Mouse (Mus musculus): ENCODE measurements around the gene Scn1b.

The Scn1b gene

DNA sequence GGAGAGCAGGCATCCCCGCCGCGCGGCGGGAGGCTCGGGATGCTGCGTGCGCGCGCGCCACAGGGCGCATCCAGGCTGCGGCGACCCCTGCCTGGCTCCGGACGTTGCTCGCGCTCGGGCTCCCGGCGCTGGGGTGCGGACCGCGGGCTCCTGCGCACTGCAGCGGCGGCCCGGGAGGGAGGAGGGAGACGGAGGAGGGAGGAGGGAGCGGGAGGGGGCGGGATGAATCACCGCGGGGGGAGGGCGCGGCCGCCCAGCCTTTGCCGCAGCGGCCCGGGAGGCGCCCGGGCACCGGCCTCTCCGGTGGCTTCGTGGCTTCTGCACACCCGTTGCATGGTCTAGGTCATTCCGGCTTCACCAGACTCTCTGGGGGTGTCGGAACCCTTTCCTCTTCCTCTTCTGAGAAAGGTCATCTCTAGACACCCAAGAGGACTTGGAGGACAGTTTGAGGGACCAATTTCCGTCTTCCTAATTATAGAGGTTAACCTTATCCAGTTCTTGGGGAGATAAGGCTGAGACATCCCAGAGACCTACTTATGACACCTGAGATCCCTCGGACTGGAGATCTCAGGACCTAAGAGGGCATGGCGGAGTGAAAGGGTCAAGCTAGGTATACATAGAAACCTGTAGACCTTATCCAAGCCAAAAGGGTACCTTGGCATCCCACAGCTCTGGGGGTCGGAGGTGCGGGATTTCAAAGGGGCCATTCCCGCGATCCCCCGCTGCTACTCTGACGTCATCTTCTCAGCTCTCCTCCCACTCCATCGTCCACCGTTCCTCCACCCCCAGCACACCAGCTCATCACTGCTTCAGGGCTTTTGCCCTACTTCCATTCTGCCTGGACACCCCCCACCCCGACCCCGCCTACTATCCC is at the start of gene Scn1b:
Gene Scn1b, minus strand, starts transcription at position 153 of the 874 bp plus-strand sequence.
- peak; percentile 52 for DNase-seq (ENCODE audit: low read depth, low spot score)

DNA sequence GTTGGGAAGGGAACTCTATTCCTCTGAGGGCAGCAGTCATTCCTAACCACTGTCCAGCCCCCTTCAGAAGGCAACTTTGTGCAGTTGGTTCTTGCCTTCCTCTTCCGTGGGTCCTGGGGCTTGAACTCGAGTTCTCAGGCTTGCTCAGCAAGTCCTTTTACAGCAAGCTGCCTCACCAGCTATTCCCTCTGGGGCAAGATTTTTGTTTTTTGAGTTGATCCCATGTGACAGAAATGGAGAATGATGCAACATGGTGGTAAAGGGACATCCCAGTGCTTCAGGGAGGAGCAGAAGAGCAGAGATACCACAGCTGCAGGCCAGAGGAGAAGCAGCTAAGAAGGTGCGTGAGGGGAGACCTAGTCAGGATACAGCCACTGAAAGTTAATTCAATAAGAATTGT is 48.3 kb upstream of the Scn1b start:
- no peak for DNase-seq (ENCODE audit: low read depth, low spot score)

DNA sequence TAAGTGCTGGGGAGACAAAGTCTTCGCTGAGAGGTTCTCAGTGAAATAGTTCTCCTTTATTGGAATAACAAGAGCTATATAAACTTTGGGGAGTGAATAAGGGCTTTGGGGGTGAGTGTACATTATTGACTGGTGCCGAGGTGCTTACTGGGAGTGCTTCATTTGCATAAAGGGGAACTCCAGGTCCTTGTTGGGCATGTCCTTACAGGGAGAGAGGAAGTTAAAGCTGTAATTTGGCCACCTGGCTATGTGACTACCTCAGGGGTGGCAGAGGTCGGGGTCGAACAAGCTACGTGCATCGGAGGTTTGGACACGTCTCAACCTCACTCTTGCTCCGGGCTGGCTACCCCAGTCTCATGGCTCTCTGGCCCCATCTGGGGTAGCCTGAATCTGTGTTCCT is 47.7 kb upstream of the Scn1b start:
- DNase-seq (ENCODE audit: low read depth, low spot score), result no peak

GRCm38 (mm10) chr7:31172238-31172637 is 45.4 kb upstream of the Scn1b start:
- peak; percentile 55 for DNase-seq (ENCODE audit: low read depth, low spot score)

DNA sequence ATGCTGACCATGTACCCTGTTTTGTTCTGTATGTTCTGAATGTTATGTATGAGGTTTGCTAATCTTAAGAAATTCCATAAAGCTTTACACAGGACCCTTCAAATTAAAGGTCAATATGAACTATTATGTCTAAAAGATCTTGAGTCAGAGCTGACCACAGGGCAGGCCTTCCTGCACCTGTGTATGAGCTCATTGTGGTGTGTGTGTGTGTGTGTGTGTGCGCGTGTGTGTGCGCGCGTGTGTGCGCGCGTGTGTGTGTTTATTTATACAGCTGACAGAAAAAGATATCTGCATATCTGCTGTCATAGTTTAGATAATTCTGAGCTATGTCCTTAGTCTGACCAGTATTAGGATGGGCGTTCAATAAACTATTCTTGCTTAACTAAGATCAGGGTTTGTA is 43.7 kb upstream of the Scn1b start:
- DNase-seq (ENCODE audit: low read depth, low spot score), result no peak

DNA sequence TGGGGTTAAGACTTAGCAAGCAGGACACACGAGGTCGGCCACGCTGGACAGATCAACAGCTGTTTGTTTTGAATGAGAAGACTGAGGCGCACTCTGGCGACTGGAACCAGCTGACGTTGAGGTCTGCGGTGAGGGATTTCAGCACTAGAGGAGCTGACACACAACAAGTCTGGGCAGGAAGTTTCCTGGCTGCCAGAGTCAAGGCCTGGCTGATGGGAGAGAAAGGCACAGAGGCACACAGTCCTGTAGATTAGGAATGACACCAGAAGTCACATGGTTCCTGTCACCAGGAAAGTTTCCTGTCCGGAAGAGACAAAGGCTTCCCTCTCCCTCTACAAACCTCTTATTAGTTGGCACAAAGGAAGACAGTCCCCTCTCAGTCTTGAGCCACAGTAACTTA is 41.6 kb upstream of the Scn1b start:
- no peak for DNase-seq (ENCODE audit: low read depth, low spot score)

GRCm38 (mm10) chr7:31164748-31165147 is 37.9 kb upstream of the Scn1b start:
- DNase-seq (ENCODE audit: low read depth, low spot score), result no peak

- DNase-seq (ENCODE audit: low read depth, low spot score), result no peak
These were observed 37.1 kb upstream of the Scn1b start for GRCm38 (mm10) chr7:31163666-31164577.

DNA sequence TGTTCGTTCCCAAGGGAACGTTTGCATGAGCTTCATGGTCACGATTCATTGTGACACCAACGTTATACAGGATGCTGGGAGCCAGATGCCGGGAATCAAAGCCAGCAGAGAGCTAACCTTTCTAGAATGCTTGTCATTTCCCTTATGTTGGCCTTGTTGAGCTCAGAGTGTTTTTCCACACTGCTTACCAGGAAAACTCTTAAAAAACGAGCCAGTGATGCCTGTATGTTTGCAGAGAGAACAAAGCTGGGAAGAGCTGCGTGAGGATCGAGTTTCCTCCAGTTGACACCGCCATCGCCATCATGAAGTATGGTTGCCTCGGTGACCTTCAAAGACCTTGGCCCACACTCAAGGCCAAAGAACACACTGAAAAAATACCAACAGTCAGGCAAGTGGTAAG is 35.5 kb upstream of the Scn1b start:
- no peak for DNase-seq (ENCODE audit: low read depth, low spot score)

- no peak for DNase-seq (ENCODE audit: low read depth, low spot score)
These were observed 35.0 kb upstream of the Scn1b start for GRCm38 (mm10) chr7:31161831-31162230.

- DNase-seq (ENCODE audit: low read depth, low spot score), result no peak
These were observed 34.4 kb upstream of the Scn1b start for GRCm38 (mm10) chr7:31161246-31161645.

DNA sequence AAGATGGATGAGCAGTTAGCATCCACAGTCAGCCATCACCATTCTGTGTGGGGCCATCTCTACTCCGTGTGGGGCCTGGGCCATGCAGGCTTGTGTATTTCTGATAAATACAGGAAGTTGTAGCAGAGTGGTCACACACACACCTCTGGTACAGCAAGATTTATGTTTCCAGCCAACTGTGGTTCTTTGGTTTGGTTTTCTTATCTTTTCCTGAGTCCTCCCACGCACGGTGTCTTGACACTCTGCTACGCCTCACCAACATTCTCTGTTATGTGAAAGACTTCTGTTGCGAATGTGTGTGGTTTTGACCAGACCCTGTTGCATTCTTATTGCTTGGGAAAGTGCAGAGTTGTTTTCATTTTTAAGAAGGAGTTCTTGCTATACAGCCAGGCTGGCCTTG is 34.0 kb upstream of the Scn1b start:
- DNase-seq (ENCODE audit: low read depth, low spot score), result no peak

DNA sequence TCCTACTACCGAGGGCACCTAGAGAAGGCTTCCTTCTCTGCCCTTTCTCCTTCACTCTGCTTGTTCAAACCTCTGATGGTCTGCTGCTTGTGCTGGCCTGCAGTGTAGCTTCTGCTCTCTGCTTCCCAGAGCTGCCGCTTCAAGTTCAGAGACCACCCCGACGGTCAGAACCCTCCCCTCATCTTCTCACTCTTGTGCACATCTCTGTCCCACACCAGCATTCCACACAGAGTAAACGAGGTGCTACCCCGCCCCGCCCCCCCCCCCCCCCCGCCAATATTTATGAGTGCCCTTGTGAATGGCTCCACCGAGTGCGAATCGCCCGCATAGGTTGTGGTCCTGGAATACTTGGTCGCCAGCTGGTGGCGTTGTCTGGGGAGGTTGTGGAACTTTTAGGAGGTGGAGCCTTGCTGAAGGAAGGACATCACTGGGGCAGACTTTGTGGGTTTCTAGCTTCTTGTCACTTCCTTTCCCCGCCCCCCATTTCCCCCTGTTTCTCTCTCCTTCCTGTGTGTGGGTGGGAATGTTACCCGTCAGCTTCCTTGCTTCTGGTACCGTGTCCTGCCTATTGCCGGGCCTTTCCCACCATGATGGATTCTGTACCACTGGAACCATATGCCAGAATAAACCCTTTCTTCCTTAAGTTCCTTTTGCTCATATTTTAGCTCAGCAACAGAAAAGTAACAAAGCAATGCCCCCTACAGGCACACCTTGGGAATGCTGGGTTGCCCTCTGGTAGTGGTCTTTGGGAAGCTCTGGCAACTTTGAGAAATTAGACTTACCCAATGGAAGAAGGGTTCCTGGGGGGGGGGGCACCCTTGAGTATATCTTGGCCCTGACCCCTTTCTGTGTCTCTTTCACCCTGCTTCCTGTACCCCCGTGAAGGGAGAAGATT is 29.5 kb upstream of the Scn1b start:
- DNase-seq (ENCODE audit: low read depth, low spot score), result no peak

DNA sequence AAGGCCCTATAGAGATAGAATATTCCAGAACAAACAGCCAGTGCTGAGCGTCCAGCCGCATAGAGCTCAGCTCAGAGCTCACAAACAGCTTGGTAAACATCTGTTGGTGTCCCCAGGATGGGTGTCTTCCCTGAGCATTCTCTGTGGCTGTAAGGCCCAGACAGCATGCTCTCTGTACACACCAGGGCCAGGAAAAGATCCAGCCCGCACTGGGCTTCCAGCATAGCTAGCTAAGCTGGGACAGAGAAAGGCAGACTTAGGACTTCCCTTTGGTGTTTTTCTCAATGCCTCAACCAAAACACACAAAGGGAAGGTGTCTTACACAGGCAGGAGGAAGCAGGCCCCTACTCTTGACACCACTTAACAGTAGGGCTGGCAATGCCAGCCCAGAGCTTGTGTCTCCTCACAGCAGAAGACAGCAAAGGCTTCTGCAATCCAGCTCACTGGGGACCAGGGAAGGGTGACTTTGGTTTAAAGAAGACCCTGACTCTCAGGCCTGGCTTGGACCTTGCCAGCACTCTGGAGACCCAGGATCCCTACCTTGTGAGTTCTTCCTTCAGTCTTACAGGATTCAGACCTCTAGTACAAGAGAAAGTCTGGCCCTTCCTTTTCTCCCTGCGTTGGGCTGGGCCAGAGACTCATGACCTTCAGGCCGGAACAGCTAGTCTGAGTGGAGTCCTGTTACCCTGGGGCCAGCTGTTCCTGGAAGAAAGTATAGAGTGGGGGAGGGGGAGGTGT is 28.7 kb upstream of the Scn1b start, which contains the start of gene Gramd1a:
Gene Gramd1a, minus strand, starts transcription at position 601 of the 738 bp plus-strand sequence.
- no peak for DNase-seq (ENCODE audit: low read depth, low spot score)

DNA sequence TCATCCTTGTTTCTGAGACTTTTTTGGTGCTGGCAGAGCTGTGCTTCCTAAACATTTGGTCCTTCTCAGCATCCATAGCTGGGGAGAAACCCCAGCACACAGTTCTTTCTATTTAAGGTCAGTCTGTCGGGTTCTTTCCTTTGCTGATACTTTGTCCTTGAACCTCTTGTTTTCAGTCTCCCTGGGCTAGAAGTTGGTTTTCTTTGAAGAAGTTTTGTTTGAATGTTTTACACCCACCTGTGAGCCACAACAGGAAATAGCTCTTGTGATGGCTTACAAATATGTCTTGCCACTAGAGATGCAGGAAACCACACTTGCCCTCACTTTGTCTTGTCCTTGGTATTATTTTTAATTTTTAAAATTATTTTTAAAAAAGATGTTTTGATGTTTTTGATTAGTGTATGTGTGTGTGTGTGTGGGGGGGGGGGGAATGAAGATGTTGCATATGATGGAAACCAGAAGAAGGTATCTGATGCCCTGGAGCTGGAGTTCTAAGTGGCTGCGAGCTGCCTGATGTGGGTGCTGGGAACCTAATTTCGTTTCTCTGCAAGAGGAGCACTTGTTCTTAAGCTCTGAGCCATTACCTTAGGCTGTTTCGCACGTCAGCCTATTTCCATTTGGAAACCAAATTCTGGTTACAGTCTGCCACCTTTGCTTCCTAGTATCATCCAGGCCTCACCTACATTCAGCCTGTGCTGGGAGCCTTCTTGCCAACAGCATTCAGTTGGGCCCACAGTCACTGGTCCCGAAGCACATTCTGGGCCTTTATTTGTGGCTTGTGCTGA is 26.9 kb upstream of the Scn1b start:
- no peak for DNase-seq (ENCODE audit: low read depth, low spot score)

DNA sequence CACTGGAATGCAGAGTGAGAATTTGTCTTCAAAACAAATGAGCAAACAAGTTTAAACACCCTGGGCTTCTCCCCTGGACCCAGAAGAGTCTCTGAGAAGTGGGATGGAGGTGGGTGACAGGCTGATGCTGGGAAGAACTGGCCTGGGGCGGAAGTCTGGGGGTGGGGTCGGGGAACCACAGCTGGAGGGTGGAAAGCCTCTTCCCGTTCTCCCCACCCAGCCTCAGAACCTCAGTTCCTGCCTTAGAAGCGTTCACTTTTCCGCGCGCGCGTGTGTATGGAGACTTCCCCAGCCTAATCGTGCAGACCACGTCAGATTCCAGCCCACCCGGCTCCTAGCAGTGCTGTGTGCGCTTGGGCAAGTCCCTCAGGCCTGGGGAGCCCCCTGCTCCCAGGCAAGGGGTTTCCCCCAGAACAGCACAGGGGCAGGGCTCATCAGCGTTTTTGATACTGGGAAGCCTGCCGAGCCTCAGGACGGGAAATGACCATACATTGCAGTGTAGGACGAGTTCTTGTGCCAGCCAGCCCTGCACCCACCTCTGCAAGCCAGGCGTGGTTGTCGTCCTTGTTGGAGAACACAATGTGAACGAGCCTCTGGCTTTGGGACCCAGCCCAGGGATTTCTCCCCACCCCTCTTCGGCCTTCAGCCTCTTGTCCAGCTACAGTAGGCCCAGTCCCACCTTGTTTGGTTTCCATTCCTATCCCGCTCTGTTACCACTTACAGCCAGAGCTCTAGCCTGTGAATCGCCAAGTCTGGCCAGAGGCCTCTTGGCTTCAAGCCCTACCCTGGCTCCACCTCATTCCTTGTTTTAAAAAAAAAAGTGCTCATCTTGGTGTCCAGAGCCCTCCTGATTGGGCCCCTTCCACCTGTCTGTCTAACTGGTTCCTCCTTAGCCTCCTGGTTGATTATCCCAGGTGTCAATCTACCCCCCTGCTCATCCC is 24.8 kb upstream of the Scn1b start:
- peak; percentile 47 for DNase-seq (ENCODE audit: low read depth, low spot score)

DNA sequence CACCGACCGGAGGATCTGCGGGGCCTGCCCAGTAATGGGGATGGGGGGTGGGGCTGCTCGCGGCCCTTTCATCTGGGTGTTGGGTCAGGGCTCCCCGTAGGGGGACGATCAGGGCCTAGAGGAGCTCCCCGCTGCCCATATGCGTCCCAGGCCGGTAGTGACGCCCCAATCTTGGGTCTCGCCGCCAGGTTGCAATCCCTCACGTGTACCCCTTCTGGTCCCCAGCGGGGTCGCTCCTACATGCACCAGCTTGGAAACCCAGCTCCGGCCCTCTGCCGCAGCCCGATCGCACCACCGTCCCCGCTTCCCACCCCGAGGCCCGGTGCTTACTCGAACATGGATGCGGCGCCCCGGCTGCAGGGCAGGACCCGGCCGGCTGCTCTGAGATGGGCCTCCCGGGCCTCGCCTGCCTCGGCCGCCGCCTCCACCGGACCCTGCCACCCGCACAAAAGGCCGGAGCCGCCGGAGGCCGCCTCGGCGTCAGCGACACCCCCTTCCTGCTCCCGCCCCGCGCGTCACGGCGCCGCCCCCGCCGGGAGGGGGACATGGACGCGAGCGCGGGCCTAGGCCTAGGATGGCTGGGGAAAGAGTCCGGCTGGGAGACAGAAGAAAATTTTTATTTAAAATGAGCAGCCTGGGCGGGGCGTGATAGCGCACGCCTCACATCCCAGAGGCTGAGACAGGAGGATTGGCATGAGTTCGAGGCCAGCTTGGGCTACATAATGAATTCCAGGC is 23.9 kb upstream of the Scn1b start:
- peak; percentile 89 for DNase-seq (ENCODE audit: low read depth, low spot score)
